Mouse (Mus musculus): Measurements from ENCODE around the gene Ubtf.
"Not testable (repeated sequence)": the region's sequence is repeated elsewhere in the genome, so short reads cannot be mapped to it uniquely, and the experiment has no call there.

The Ubtf gene

DNA sequence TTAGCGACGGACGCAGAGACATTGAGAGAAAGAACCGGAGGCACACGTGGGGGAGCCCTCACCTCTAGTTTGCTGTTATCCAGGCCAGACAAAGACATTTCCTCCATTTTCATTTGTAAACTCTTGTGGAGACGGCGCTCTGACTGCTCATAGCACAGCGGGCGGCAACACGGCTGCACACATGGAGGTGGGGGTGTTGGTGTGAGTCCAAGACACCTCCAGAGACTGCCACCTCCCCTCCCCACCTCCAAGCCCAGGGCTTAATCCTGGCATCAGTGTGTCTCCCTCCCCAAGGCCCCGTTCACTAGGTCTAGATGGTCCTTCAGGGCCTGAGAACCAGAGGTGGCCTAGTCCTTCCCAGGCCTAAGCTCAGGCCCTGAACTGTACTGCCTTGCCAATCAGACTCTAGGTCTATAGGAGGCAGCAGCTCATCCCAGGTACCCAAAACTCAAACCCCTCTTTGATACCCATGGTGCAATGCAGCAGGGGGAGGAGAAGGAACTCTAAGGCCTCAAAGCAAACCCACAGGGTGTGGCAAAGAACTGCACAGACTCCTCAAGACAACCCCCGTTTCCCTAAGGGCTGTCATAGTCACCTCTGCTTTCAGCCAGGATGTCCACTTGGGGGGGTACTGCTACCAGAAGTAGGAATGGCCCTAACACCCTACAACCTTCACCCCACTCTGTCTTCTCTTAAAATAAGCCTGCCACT lies 24.5 kb downstream of the Ubtf start:
- DNase-seq (ENCODE audit: low spot score) = no peak

DNA sequence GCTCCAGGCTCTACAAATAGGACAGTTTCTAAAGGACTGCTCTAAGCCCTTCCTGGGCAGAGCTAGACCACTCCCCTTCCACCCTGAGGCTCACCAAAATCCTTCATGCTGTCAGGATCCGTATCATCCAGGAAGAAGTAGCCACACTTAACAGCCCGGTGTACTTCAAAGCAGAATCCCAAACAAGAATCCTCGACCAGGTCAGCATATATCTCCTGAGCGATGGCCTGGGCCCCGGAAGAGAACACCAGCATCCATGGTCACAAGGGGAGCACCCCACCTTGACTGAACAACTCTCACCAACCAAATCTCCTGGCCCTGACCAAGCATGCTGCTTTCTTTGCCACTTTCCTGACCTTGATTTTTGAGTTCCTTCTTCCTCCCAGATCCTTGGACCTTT lies 25.1 kb downstream of the Ubtf start:
- DNase-seq (ENCODE audit: low spot score) = no peak

DNA sequence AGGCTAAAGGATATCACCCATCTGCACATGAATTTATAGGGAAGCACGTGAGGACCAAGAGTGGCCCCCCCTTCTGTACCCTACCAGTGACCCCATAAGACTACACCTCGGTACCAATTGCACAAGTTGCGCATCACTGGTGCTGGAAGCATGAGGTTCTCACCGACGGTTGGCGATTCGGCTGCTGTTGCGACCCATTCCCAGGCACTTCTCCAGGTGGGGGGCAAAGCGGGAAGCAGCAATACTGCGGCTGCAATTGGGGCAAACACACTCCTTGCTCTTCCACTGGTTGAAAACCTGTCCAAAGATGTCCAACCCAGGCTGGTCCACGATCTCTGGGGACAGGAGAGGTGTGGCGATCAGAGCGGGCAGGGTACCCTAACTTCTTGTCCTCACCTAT lies 25.6 kb downstream of the Ubtf start:
- no peak for DNase-seq (ENCODE audit: low spot score)

DNA sequence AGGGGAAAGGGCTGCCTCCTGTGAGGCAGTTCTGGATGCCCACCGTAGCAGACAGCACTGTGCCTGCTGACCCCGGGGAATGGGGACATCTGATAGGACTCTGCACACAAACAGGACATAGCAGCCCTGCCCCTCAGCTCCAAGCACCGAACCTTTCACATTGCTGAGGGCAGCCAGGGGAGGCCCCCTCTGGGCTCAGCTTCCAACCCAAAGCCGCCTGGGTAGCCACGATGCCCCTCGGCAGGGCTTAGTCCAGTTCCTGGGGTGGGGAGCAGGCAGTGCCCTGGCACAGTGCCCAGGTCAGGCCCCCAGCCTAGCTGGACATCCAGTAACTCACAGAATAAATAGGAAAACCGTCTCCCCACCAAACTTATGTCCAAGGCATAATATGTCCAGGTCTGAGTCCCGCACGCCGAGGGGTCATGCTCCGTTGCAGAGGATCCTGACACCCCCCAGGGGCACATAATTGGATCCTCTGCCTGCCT lies 28.4 kb downstream of the Ubtf start:
- DNase-seq (ENCODE audit: low spot score) = no peak

DNA sequence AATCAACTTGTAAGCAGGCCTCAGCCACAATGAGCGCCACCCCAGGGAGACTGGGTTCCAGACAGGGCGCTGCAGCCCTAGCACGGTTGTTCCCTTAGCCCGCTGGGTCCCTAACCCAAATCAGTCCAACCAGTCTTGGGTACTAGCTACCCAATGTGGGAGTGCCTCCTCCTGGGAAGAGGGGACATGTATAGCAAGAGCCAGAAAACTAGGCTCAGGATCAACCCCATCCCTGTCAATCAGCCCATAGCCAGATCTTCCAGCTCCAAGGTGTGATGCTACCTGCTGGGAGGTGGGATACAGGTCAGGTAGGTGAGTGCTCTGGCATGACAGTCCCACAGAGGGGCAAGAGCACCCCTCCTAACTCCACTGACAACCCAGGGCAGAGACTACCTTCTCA lies 29.4 kb downstream of the Ubtf start:
- DNase-seq (ENCODE audit: low spot score) = no peak

DNA sequence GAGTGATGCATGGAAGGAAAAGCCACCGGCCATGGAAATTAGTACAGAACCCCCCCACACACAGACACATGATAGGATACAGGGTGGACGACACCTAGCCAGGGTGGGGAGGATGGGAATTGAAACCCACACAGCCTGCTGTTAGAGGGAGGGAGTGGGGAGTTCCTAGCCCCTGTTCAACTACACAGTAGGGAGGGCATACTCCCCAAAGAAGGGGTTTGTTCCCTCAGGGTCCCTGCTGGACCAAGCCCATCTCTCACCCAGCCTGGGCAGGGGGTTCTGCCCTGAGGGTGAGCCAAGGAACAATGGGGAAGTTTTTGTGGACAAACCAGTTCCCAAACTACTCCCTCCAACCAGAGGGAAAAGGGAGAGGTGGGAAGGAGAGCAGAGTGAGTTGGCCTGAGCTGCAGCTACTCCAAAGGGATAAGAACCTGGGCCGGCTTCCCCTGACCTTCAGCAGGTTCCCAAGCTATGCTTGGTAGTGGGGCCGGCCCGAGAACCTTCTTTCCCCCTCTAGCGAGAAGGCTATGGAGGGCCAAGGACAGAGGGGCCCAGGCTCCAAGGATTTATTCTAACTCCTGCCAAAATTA lies 29.9 kb downstream of the Ubtf start:
- DNase-seq (ENCODE audit: low spot score) = no peak

DNA sequence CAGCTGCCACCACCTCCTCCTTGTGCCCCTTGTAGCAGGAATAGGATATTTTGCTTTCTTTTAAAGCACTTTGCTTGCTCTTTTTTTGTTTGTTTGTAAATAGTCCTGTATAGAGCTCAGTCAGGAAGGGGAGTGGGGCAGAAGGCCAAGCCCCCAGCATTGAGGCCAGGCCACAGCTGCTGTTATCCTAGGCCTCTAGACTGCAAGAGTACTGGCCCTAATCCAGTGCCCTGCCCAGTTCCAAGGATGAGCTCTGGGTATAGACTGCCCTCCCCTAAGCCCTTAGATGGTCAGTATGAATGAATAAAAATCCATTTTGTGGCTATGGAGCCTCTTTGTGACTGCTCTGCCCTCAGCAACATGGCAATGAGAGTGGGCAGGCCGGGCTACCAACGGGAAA lies 30.6 kb downstream of the Ubtf start:
- DNase-seq (ENCODE audit: low spot score) = no peak

DNA sequence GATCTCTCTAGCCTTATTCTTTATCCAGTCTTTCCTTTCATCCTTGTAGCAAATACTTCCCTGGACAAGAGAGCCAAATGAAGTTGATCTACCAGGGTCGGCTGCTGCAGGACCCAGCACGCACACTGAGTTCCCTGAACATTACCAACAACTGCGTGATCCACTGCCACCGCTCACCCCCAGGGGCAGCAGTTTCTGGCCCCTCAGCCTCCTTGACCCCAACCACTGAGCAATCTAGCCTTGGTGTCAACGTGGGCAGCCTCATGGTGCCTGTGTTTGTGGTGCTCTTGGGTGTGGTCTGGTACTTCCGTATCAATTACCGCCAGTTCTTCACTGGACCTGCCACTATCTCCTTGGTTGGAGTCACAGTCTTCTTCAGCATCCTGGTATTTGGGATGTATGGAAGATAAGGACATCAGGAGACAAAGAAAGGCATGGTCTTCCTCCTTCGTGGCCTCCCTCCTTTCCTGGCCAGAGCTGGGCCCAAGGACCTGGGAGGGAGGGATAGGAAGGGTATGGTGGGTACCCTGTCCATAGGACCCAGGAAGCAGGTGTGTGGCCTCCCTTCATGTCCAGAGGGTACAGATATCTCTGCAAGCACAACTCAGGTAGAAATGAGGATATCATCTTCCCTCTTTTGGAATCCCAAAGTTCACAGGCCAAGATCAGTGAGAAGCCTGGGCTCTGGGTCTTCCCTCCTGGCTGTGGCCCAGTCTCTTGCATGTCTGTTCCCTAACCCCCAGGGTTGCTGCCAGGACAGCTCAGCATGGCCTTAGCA lies 31.3 kb downstream of the Ubtf start:
- no peak for DNase-seq (ENCODE audit: low spot score)

DNA sequence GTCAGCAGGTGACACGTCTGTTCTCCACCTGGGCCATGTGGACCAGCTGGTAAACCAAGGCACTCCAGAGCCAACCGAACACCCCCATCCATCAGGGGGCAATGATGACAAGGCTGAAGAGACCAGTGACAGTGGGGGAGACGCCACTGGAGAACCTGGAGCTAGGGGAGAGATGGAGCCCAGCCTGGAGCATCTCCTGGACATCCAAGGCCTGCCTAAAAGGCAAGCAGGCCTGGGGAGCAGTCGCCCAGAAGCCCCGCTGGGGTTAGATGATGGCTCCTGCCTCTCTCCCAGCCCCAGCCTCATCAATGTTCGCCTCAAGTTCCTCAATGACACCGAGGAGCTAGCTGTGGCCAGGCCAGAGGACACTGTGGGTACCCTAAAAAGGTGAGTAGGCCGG lies 32.1 kb downstream of the Ubtf start:
- DNase-seq (ENCODE audit: low spot score) = no peak

DNA sequence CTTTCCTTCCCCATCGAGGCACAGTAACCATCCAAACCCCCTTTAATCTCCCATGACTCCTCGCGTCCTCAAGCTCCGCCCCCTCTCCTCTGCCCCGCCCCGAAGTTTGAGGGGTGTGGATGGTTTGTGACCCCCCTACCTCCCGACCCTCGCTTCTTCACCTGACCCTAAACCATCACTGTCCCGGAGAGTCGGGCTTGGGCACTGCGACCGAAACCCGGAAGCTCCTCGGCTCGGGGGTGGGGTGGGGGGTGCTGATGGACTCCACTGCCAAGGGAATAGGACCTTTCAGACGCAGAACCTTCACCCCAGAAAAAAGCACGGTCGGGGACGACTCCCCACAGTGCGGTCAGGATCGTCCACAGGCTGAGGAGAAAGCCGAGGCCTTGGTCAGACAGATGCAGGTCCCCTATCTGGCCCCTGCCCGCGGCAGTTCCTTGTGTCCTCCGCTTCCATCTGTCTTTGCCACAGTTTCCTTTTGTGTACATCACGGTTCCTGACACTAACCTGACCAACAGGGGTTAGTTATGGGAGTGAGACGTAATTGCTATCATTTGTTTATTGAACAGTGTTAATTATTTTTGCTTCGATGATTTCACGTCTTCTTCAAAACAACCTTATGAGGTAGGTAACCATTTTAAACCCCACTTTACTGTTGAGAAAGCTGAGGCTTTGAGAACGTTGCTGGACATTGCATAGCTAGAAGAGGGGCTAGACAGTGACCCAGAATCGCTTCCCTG lies 34.3 kb downstream of the Ubtf start:
- DNase-seq (ENCODE audit: low spot score) = no peak

DNA sequence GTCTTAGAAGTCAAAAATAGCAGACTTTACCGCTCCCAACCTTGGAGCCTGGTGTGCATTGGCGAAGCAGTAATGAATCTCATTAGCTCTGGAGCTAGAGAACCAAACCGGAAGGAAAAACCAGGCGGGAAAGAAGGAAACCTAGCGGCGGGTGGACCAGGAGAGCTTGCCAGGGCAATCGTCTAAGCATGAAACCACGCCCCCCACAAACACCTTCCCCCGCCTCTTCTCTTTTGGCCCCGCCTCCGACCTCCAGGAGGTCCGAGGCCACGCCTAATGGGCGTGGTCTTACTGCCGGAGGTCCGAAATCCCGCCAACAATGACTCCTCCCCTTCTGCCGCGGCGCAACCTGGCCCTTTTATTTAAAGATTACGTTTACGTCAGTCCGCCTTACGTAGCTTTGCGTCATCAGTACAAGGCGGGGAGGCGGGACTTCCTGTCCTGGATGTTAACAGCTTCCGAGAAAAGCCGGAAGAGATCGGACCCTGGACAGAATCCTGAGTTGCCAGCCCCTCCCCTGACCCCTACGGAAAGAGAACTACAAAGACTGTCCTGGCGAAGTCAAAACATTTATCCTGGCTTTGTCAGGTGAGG lies 34.9 kb downstream of the Ubtf start, which contains the start of gene Tmub2:
TSS of gene Tmub2 (plus strand) at position 431 of the 594 bp plus-strand sequence.
- DNase-seq (ENCODE audit: low spot score) = peak; percentile 100

DNA sequence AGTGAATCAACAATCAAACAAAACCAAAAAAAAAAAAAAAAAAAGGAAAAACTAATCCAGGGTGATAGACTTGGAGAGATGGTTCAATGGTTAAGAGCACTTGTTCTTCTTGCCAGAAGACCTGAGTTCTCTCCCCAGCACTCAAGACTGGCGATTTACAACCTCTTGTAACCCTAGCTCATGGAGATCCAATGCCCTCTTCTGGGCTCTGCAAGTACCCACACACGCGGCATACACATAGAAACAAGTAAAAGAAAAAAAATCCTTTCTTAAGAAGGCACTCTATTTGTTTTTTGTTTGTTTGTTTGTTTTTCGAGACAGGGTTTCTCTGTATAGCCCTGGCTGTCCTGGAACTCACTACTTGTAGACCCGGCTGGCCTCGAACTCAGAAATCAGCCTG lies 35.6 kb downstream of the Ubtf start:
- no peak for DNase-seq (ENCODE audit: low spot score)

DNA sequence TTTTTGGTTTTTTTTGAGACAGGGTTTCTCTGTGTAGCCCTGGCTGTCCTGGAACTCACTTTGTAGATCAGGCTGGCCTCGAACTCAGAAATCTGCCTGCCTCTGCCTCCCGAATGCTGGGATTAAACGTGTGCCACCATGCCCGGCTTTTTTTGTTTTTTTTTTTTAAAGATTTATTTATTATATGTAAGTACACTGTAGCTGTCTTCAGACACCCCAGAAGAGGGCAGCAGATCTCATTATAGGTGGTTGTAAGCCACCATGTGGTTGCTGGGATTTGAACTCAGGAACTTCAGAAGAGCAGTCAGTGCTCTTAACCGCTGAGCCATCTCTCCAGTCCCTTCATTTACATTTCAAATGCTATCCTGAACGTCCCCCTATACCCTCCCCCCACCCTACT lies 39.3 kb downstream of the Ubtf start:
- DNase-seq (ENCODE audit: low spot score) = not testable (repeated sequence)

DNA sequence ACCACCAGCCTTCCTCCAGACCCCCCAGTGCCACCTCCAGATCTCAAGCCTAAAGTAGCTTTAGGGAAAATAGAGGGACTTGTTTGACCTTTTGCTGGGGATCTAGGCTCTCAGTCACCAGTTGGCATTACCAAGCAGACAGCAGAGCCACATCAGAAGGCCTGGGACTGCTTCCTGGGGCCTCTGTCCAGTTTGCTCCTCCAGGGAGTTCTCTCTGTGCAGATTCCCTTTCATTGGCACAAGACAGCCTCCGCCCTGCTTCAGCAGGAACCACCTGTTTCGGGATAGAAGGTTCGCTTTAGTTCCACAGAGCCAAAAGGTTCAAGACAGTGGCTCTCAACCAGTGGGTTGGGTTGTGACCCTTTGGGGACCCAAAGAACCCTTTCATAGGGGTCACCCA lies 39.9 kb downstream of the Ubtf start:
- DNase-seq (ENCODE audit: low spot score) = no peak

DNA sequence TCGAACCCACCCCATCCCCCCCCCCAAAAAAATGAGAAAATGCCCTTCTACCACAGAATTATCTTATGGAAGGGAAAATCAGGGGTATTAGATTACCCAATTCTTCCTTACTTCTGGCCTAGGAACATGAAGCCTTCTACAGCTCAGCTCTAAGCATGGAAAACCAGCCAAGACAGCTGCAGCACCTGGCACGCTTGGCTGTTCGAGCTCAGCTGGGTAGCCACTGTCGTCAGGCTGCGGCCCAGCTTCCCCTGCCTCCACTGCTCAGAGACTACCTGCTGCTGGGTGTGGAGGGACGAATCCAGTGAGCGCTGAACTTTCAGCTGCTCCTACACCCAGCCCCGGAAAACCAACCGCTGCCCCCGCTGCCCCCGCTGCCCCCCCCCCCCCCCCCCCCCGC lies 41.8 kb downstream of the Ubtf start:
- DNase-seq (ENCODE audit: low spot score) = no peak

DNA sequence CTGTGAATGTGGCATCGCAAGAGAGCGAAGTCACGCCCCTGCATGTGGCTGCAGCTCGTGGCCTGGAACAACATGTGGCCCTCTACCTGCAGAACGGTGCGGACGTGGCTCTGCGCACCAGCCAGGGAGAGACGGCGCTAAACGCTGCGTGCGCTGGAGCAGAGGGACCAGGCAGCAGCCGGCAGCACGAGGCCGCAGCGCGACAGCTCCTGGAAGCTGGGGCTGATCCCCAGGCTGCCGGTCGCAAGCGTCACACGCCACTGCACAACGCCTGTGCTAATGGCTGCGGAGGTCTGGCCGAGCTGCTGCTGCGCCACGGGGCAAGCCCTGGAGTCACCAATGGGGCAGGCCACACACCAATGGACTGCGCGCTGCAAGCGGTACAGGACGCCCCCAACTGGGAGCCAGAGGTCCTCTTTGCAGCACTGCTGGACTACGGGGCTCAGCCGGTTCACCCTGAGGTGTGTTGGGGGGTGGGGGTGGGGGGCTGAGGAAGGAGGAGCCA lies 43.1 kb downstream of the Ubtf start:
- DNase-seq (ENCODE audit: low spot score) = peak; percentile 71

DNA sequence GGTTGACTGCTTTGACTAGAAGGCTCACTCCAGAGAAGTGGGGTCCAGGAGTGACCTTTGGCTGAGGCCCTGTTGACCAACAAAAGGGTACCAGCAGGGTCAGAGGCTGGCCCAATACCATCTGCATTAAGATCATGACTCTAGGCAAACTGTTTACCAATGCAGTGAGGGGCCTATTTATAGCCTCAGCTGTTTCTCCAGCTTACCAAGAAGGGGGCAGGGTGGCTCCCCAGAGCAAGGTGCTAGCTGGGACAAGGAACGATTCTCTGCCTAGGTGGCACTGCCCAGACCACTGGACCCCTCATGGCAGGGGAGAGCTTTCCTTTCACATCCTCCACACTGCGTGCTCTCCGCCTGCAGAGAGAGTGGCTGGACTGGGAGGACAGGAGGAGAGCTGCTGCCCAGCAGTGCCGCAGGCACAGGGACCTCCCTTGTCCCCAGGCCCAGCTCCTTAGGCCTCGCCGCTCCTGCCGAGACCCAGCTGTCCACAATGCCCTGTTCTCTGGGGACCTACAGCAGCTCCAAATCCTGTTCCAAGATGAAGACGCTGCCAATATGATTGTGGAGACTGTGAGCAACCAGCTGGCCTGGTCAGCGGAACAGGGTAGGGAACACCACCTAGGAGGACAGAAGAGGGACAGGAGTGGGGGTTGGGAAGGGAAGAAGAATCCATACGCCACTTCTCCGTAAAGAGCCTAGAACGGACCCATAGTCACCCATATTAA lies 50.9 kb downstream of the Ubtf start, which contains the start of gene Asb16:
TSS of gene Asb16 (plus strand) at position 224 of the 725 bp plus-strand sequence.
- DNase-seq (ENCODE audit: low spot score) = no peak

DNA sequence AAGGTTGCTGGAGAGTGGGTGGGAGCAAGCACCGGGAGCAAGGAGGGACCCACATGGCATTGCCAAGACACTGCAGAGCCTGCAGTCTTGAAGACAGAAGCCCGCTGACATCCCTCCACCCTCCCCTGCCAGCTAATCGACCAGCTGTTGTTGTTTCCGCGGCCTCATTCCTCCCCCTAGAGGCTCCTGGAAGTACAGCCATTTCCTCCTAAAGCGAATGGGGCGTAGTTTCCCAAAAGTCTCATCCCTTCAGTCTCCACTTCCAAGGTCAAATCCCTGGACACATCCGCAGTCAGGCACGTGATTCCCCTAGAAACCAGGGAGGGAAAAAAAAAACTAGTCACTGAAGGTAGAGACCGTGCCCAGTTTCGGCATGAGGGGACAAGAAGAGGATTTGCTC lies 52.1 kb downstream of the Ubtf start:
- DNase-seq (ENCODE audit: low spot score) = peak; percentile 89

DNA sequence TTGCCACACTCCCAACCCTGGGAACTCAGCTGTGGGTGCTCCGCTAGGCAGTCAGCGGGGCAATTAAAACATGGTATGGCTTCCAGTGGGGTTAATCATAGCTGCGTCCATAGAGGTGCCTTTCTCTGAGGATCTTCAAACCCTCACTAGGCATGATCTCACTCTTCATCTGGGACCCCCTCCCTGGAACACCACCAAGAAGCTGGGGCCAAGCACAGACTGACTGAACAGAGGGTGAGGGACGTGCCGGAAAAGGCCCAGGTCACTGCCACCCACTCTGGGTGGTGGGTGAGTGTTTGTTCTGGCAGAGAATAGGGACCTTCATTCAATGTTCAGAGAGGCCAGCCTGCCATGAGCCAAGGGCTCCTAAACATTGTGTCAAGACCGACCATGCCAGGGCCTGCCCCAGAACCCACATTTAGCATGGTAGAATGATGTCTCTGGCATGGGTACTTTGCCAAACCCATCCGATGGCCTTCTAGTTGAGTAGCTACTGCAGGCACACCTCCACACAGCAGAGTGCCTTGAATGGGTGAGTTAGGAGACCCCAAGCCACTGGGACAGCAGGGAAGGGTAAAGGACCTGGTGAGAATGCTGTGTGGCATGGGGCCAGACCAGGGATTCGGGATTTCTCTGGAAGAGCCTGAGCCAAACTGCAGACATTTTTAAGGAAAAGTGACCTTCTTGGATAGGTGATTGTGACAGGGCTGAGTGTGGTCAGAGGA lies 52.7 kb downstream of the Ubtf start:
- no peak for DNase-seq (ENCODE audit: low spot score)

DNA sequence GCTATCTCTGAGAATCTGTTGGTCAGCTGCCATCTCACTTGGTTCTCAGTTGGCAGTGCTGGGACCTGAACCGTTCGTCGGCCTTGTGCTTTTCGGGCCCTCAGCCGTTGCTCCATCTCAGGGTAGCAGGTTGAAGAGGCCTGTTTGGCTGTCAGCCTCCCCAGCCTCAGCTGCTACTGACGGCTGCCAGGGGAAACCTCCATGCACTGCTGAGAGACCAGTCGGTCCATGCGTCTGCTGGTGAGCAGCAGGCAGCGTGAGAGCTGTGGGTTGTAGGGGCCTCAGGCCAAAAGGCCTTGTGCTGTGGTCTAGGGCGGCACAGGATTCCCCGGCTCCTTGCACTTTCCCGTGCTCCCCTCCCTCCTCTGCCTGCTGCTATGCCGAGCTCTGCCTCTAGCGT lies 53.7 kb downstream of the Ubtf start:
- no peak for DNase-seq (ENCODE audit: low spot score)
